Mouse (Mus musculus) liver, embryonic 13.5 days (tissue): ENCODE measurements around the gene Wdr31. TPM values are rescaled to one million over a fixed set of nuclear protein-coding genes. Genes with fewer than 3 reads are reported as not detected.

ENCODE experiments used
- ATAC-seq: fragments of 200-750 bp; cut with Nextera tagmentation; 2 replicates; pipeline ENCODE4 v1.8.0; 2017; ENCODE audit warnings: low read depth, mild to moderate bottlenecking, moderate number of reproducible peaks, moderate library complexity
- DNase-seq: peaks from one replicate; pipeline ENCODE4 v3.0.0; 2022
- H3K27ac ChIP-seq: fragments of 300-500 bp; sonication (generic); 2 replicates; pipeline ENCODE4 v1.5.1; 2015; ENCODE audit warnings: moderate library complexity, mild to moderate bottlenecking, inconsistent platforms
- H3K27me3 ChIP-seq: fragments of 300-500 bp; sonication (generic); 2 replicates; pipeline ENCODE4 v1.6.1; 2015; ENCODE audit warnings: mild to moderate bottlenecking, inconsistent platforms
- H3K36me3 ChIP-seq: fragments of 300-500 bp; sonication (generic); 2 replicates; pipeline ENCODE4 v1.6.1; 2015; ENCODE audit warnings: mild to moderate bottlenecking, inconsistent platforms
- H3K4me1 ChIP-seq: fragments of 300-500 bp; sonication (generic); replicated peaks from 2 replicates; pipeline ENCODE4 v1.6.1; 2015; ENCODE audit warnings: inconsistent platforms
- H3K4me2 ChIP-seq: fragments of 300-500 bp; sonication (generic); 2 replicates; pipeline ENCODE4 v1.6.1; 2015; ENCODE audit warnings: inconsistent platforms, mild to moderate bottlenecking, moderate library complexity
- H3K4me3 ChIP-seq: fragments of 300-500 bp; sonication (generic); replicated peaks from 2 replicates; pipeline ENCODE4 v1.5.1; 2015; ENCODE audit warnings: mild to moderate bottlenecking, inconsistent platforms
- H3K9ac ChIP-seq: fragments of 300-500 bp; sonication (generic); 2 replicates; pipeline ENCODE4 v1.6.1; 2015; ENCODE audit warnings: mild to moderate bottlenecking, inconsistent platforms
- H3K9me3 ChIP-seq: fragments of 300-500 bp; sonication (generic); replicated peaks from 2 replicates; pipeline ENCODE4 v1.6.1; 2016; ENCODE audit warnings: inconsistent platforms
- WGBS: fragments of 180-500 bp; shearing (Covaris S2); methylation state at CpG from one replicate; pipeline ENCODE4 v1.1.7; 2015; ENCODE audit not compliant: insufficient replicate concordance; 5-methylcytosine and 5-hydroxymethylcytosine counted together
- polyA plus RNA-seq: library from polyadenylated mRNA; unstranded; fragments of >200 nt; fragmentation: Nextera tagmentation; extraction: Ambion mirVana; gene quantifications from 2 replicates; pipeline ENCODE4 v1.2.1, GENCODE M21; 2015

The Wdr31 gene
- polyA plus RNA-seq: 1.6 and 2.1 TPM in 2 replicates

GRCm38 (mm10) chr4:62470598-62471051 is at the start of gene Wdr31:
Gene Wdr31 (minus strand): TSS chr4:62470896.
- Histone ChIP-seq H3K36me3 (no peaks in the 10 kb centered on the region), H3K4me3 (peak within 1 kb of the TSS; percentile 68), H3K9ac (peak within 1 kb of the TSS; percentile 68), H3K4me2 (peak within 1 kb of the TSS; percentile 83), H3K27ac (no peak within 1 kb of the TSS), H3K9me3 (no peaks in the 10 kb centered on the region), H3K4me1 (peaks cover 14% of the 10 kb centered on the region), H3K27me3 (0 out of 2 replicates have a peak, but pooled peaks cover 3% of the 10 kb centered on the region)
- under 1% methylated on average over 30 of the region's 30 CpGs for WGBS
- DNase-seq (peak; percentile 70), ATAC-seq (peak; percentile 90)

- Histone ChIP-seq H3K36me3 (peaks cover 37% of the 10 kb centered on the region), H3K27me3 (no peaks in the 10 kb centered on the region), H3K4me1 (peaks cover 81% of the 10 kb centered on the region), H3K9ac (peak within 1 kb of the TSS; percentile 99), H3K9me3 (no peaks in the 10 kb centered on the region), H3K4me2 (peak within 1 kb of the TSS; percentile 89), H3K4me3 (peak within 1 kb of the TSS; percentile 89), H3K27ac (peak within 1 kb of the TSS; percentile 100)
- ATAC-seq (peak; percentile 59), DNase-seq (peak; percentile 93)
- WGBS: under 1% methylated on average over 37 of the region's 37 CpGs
Measured at GRCm38 (mm10) chr4:62519849-62520233, 49.1 kb upstream of the Wdr31 start, which contains the start of gene Alad. Gene Alad (minus strand): TSS chr4:62519918.

- Histone ChIP-seq H3K4me2 (peak overlapping the region; percentile 89), H3K4me3 (peak overlapping the region; percentile 89), H3K36me3 (peaks cover 41% of the 10 kb centered on the region), H3K4me1 (peaks cover 84% of the 10 kb centered on the region), H3K27me3 (no peaks in the 10 kb centered on the region), H3K27ac (peak overlapping the region; percentile 100), H3K9me3 (no peaks in the 10 kb centered on the region), H3K9ac (peak overlapping the region; percentile 99)
- 2% methylated on average over 26 of the region's 26 CpGs for WGBS
- peak; percentile 16 for ATAC-seq
- DNase-seq: no peak
Measured at GRCm38 (mm10) chr4:62519122-62519848, 48.6 kb upstream of the Wdr31 start.

- Histone ChIP-seq H3K4me3 (peak overlapping the region; percentile 89), H3K27ac (peak overlapping the region; percentile 100), H3K4me2 (peak overlapping the region; percentile 89), H3K9ac (peak overlapping the region; percentile 99), H3K36me3 (peaks cover 44% of the 10 kb centered on the region), H3K27me3 (no peaks in the 10 kb centered on the region), H3K4me1 (peaks cover 84% of the 10 kb centered on the region), H3K9me3 (no peaks in the 10 kb centered on the region)
- WGBS: 33% methylated on average over 13 of the region's 13 CpGs
- ATAC-seq: no peak
- no peak for DNase-seq
Measured at GRCm38 (mm10) chr4:62518416-62519121, 47.9 kb upstream of the Wdr31 start.

GRCm38 (mm10) chr4:62517538-62518415 is 47.1 kb upstream of the Wdr31 start:
- Histone ChIP-seq H3K4me1 (peaks cover 84% of the 10 kb centered on the region), H3K4me2 (peak overlapping the region; percentile 89), H3K9me3 (no peaks in the 10 kb centered on the region), H3K4me3 (peak overlapping the region; percentile 89), H3K9ac (peak overlapping the region; percentile 99), H3K27me3 (no peaks in the 10 kb centered on the region), H3K36me3 (peaks cover 44% of the 10 kb centered on the region), H3K27ac (peak overlapping the region; percentile 100)
- DNase-seq (no peak), ATAC-seq (no peak)
- 44% methylated on average over 10 of the region's 10 CpGs for whole genome bisulfite sequencing

- DNase-seq (peak; percentile 71), ATAC-seq (peak; percentile 16)
- Histone ChIP-seq H3K4me3 (peak overlapping the region; percentile 89), H3K4me2 (peak overlapping the region; percentile 89), H3K9ac (peak overlapping the region; percentile 99), H3K9me3 (no peaks in the 10 kb centered on the region), H3K4me1 (peaks cover 84% of the 10 kb centered on the region), H3K36me3 (peaks cover 44% of the 10 kb centered on the region), H3K27me3 (no peaks in the 10 kb centered on the region), H3K27ac (peak overlapping the region; percentile 100)
- WGBS: 26% methylated on average over 8 of the region's 8 CpGs
Measured at GRCm38 (mm10) chr4:62517046-62517445, 46.4 kb upstream of the Wdr31 start.

- H3K4me2 ChIP-seq: peak overlapping the region; percentile 89
- H3K9me3 ChIP-seq: no peaks in the 10 kb centered on the region
- peaks cover 44% of the 10 kb centered on the region for H3K36me3 ChIP-seq
- 3% methylated on average over 1 of the region's 1 CpGs for WGBS
- no peaks in the 10 kb centered on the region for H3K27me3 ChIP-seq
- peak overlapping the region; percentile 89 for H3K4me3 ChIP-seq
- DNase-seq (peak; percentile 100), ATAC-seq (peak; percentile 92)
- peak overlapping the region; percentile 99 for H3K9ac ChIP-seq
- peak overlapping the region; percentile 100 for H3K27ac ChIP-seq
- peaks cover 87% of the 10 kb centered on the region for H3K4me1 ChIP-seq
Measured at GRCm38 (mm10) chr4:62516579-62516978, 45.9 kb upstream of the Wdr31 start.

GRCm38 (mm10) chr4:62516079-62516478 is 45.4 kb upstream of the Wdr31 start:
- 6% methylated on average over 2 of the region's 2 CpGs for WGBS

GRCm38 (mm10) chr4:62515490-62515889 is 44.8 kb upstream of the Wdr31 start:
- H3K4me2 ChIP-seq: peak overlapping the region; percentile 89
- peak; percentile 19 for ATAC-seq
- H3K4me1 ChIP-seq: peaks cover 89% of the 10 kb centered on the region
- peak overlapping the region; percentile 99 for H3K9ac ChIP-seq
- H3K4me3 ChIP-seq: peak overlapping the region; percentile 89
- WGBS: 14% methylated on average over 3 of the region's 3 CpGs
- H3K36me3 ChIP-seq: peaks cover 53% of the 10 kb centered on the region
- peak; percentile 69 for DNase-seq
- no peaks in the 10 kb centered on the region for H3K27me3 ChIP-seq
- H3K9me3 ChIP-seq: no peaks in the 10 kb centered on the region
- peak overlapping the region; percentile 100 for H3K27ac ChIP-seq

More at GRCm38 (mm10) chr4:62516079-62516478, 45.4 kb upstream of the Wdr31 start:
- no peaks in the 10 kb centered on the region for H3K9me3 ChIP-seq
- peaks cover 89% of the 10 kb centered on the region for H3K4me1 ChIP-seq
- H3K4me3 ChIP-seq: peak overlapping the region; percentile 89
- DNase-seq (no peak), ATAC-seq (peak; percentile 25)
- H3K9ac ChIP-seq: peak overlapping the region; percentile 99
- peak overlapping the region; percentile 100 for H3K27ac ChIP-seq
- no peaks in the 10 kb centered on the region for H3K27me3 ChIP-seq
- peaks cover 48% of the 10 kb centered on the region for H3K36me3 ChIP-seq
- peak overlapping the region; percentile 89 for H3K4me2 ChIP-seq

GRCm38 (mm10) chr4:62514995-62515394 is 44.3 kb upstream of the Wdr31 start:
- DNase-seq: no peak
- WGBS: 60% methylated on average over 7 of the region's 7 CpGs
- peak overlapping the region; percentile 99 for H3K9ac ChIP-seq
- no peak for ATAC-seq
- H3K4me1 ChIP-seq: peaks cover 90% of the 10 kb centered on the region
- peak overlapping the region; percentile 89 for H3K4me3 ChIP-seq
- peak overlapping the region; percentile 89 for H3K4me2 ChIP-seq
- H3K36me3 ChIP-seq: peaks cover 58% of the 10 kb centered on the region
- H3K9me3 ChIP-seq: no peaks in the 10 kb centered on the region
- no peaks in the 10 kb centered on the region for H3K27me3 ChIP-seq
- H3K27ac ChIP-seq: peak overlapping the region; percentile 100
